Mouse (Mus musculus): Measurements from ENCODE around the gene Cnga4.

DNA sequence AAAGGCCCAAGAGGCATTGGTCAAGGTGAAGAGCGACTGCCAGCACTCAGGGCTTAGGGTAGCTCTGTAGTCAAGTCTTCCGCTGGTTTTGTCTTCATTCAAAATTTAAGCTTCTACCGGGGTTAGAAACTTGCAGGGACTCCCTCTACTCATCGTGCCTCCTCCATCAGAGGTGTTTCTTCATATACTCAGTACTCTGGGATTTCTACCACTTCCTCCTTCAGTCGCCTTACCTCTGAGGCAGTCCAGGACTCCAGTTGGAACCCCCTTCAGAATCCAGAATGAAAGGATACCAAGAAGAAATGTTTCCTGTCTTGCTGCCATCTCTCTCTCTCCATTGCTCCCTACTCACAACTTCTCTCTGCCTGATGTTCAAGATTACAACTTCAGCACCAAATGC, 37.1 kb upstream of the Cnga4 start:
- TF ChIP-seq CTCF (IDR thresholded peaks at IDR 0.05; ENCODE audit: insufficient read depth, low read length), result no peak
- no peak for TF ChIP-seq POLR2A (IDR thresholded peaks at IDR 0.05; ENCODE audit: borderline replicate concordance, extremely low read depth, low read depth, low read length)

Measured in lung, adult 2 months (tissue).